Mouse (Mus musculus): Measurements from ENCODE around the gene Npas3. TPM values are rescaled to one million over a fixed set of nuclear protein-coding genes. Genes with fewer than 3 reads are reported as not detected.
A peak's percentile ranks its signal among the peaks of the same experiment; 100 is the strongest.

The Npas3 gene
- polyA plus RNA-seq, 1 experiment from 2014 or later, result 31.3 TPM

GRCm38 (mm10) chr12:53794718-53795400, 546.4 kb downstream of the Npas3 start:
- Histone ChIP-seq H3K4me1 (0 out of 2 replicates have a peak, but pooled peaks cover 12% of the 10 kb centered on the region), H3K36me3 (replicated peaks) (no peaks in the 10 kb centered on the region), H3K27me3 (replicated peaks) (no peaks in the 10 kb centered on the region), H3K9ac (no peak overlapping the region), H3K9me3 (no peaks in the 10 kb centered on the region), H3K4me2 (no peak overlapping the region), H3K27ac (no peak overlapping the region), H3K4me3 (no peak overlapping the region)
- WGBS, result 85% methylated on average over 6 of the region's 6 CpGs
- no peak for ATAC-seq (replicated peaks)

- WGBS, result 84% methylated on average over 6 of the region's 6 CpGs
- no peak overlapping the region for H3K4me3 ChIP-seq
- ATAC-seq (replicated peaks), result no peak
Observed at GRCm38 (mm10) chr12:53801831-53802230, 553.4 kb downstream of the Npas3 start.

GRCm38 (mm10) chr12:53802381-53802780, 553.9 kb downstream of the Npas3 start:
- no peaks in the 10 kb centered on the region for H3K9me3 ChIP-seq
- H3K9ac ChIP-seq, result no peak overlapping the region
- ATAC-seq (replicated peaks), result no peak
- no peak overlapping the region for H3K4me3 ChIP-seq
- no peaks in the 10 kb centered on the region for H3K27me3 ChIP-seq (replicated peaks)
- WGBS, result 34% methylated on average over 7 of the region's 7 CpGs
- H3K4me1 ChIP-seq, result peaks cover 9% of the 10 kb centered on the region
- H3K4me2 ChIP-seq, result no peak overlapping the region
- no peak overlapping the region for H3K27ac ChIP-seq
- H3K36me3 ChIP-seq (replicated peaks), result no peaks in the 10 kb centered on the region

More at GRCm38 (mm10) chr12:53801831-53802230, 553.4 kb downstream of the Npas3 start:
- no peaks in the 10 kb centered on the region for H3K9me3 ChIP-seq
- no peaks in the 10 kb centered on the region for H3K27me3 ChIP-seq (replicated peaks)
- no peak overlapping the region for H3K4me2 ChIP-seq
- H3K36me3 ChIP-seq (replicated peaks), result no peaks in the 10 kb centered on the region
- peaks cover 9% of the 10 kb centered on the region for H3K4me1 ChIP-seq
- no peak overlapping the region for H3K27ac ChIP-seq
- H3K9ac ChIP-seq, result no peak overlapping the region

- Histone ChIP-seq H3K9ac (no peak overlapping the region), H3K4me1 (0 out of 2 replicates have a peak, but pooled peaks cover 6% of the 10 kb centered on the region), H3K9me3 (no peaks in the 10 kb centered on the region), H3K36me3 (replicated peaks) (no peaks in the 10 kb centered on the region), H3K4me2 (no peak overlapping the region), H3K27me3 (replicated peaks) (no peaks in the 10 kb centered on the region), H3K27ac (no peak overlapping the region), H3K4me3 (no peak overlapping the region)
- ATAC-seq (replicated peaks), result no peak
- whole genome bisulfite sequencing, result 94% methylated on average over 2 of the region's 2 CpGs
Observed at GRCm38 (mm10) chr12:53810081-53810480, 561.6 kb downstream of the Npas3 start.

- H3K36me3 ChIP-seq (replicated peaks), result no peaks in the 10 kb centered on the region
- H3K9ac ChIP-seq, result no peak overlapping the region
- H3K27me3 ChIP-seq (replicated peaks), result no peaks in the 10 kb centered on the region
- no peaks in the 10 kb centered on the region for H3K9me3 ChIP-seq
- WGBS, result 92% methylated on average over 7 of the region's 7 CpGs
- H3K4me1 ChIP-seq, result 0 out of 2 replicates have a peak, but pooled peaks cover 6% of the 10 kb centered on the region
- no peak for ATAC-seq (replicated peaks)
- no peak overlapping the region for H3K4me3 ChIP-seq
- no peak overlapping the region for H3K27ac ChIP-seq
- no peak overlapping the region for H3K4me2 ChIP-seq
Observed at GRCm38 (mm10) chr12:53814291-53814690, 565.8 kb downstream of the Npas3 start.

- H3K9me3 ChIP-seq, result no peaks in the 10 kb centered on the region
- 0 out of 2 replicates have a peak, but pooled peaks cover 4% of the 10 kb centered on the region for H3K4me1 ChIP-seq
- no peak overlapping the region for H3K9ac ChIP-seq
- WGBS, result 95% methylated on average over 4 of the region's 4 CpGs
- H3K4me2 ChIP-seq, result no peak overlapping the region
- ATAC-seq (replicated peaks), result no peak
- H3K4me3 ChIP-seq, result no peak overlapping the region
- H3K36me3 ChIP-seq (replicated peaks), result no peaks in the 10 kb centered on the region
- H3K27ac ChIP-seq, result no peak overlapping the region
- no peaks in the 10 kb centered on the region for H3K27me3 ChIP-seq (replicated peaks)
Observed at GRCm38 (mm10) chr12:53819982-53820381, 571.5 kb downstream of the Npas3 start.

GRCm38 (mm10) chr12:53822881-53823280, 574.4 kb downstream of the Npas3 start:
- H3K4me2 ChIP-seq, result no peak overlapping the region
- peaks cover 15% of the 10 kb centered on the region; the same call in 1 of the 2 replicates for H3K4me1 ChIP-seq
- no peak for ATAC-seq (replicated peaks)
- WGBS, result 59% methylated on average over 4 of the region's 4 CpGs
- H3K27ac ChIP-seq, result no peak overlapping the region
- H3K27me3 ChIP-seq (replicated peaks), result no peaks in the 10 kb centered on the region
- no peaks in the 10 kb centered on the region for H3K9me3 ChIP-seq
- H3K9ac ChIP-seq, result no peak overlapping the region
- no peak overlapping the region for H3K4me3 ChIP-seq
- no peaks in the 10 kb centered on the region for H3K36me3 ChIP-seq (replicated peaks)

- peaks cover 15% of the 10 kb centered on the region; the same call in 1 of the 2 replicates for H3K4me1 ChIP-seq
- H3K27ac ChIP-seq, result no peak overlapping the region
- no peak overlapping the region for H3K4me2 ChIP-seq
- no peaks in the 10 kb centered on the region for H3K36me3 ChIP-seq (replicated peaks)
- no peaks in the 10 kb centered on the region for H3K9me3 ChIP-seq
- no peak overlapping the region for H3K4me3 ChIP-seq
- ATAC-seq (replicated peaks), result no peak
- H3K9ac ChIP-seq, result no peak overlapping the region
- H3K27me3 ChIP-seq (replicated peaks), result no peaks in the 10 kb centered on the region
Observed at GRCm38 (mm10) chr12:53825251-53825650, 576.8 kb downstream of the Npas3 start.

- no peak overlapping the region for H3K4me3 ChIP-seq
- no peaks in the 10 kb centered on the region for H3K27me3 ChIP-seq (replicated peaks)
- 0 out of 2 replicates have a peak, but pooled peaks have one; percentile 58 for ATAC-seq (replicated peaks)
- no peaks in the 10 kb centered on the region for H3K9me3 ChIP-seq
- no peak overlapping the region for H3K4me2 ChIP-seq
- WGBS, result 50% methylated on average over 12 of the region's 12 CpGs
- peaks cover 15% of the 10 kb centered on the region; the same call in 1 of the 2 replicates for H3K4me1 ChIP-seq
- H3K36me3 ChIP-seq (replicated peaks), result no peaks in the 10 kb centered on the region
- H3K27ac ChIP-seq, result no peak overlapping the region
- no peak overlapping the region for H3K9ac ChIP-seq
Observed at GRCm38 (mm10) chr12:53825898-53826605, 577.6 kb downstream of the Npas3 start.

GRCm38 (mm10) chr12:53826812-53827211, 578.3 kb downstream of the Npas3 start:
- no peak for ATAC-seq (replicated peaks)
- no peaks in the 10 kb centered on the region for H3K9me3 ChIP-seq
- H3K36me3 ChIP-seq (replicated peaks), result no peaks in the 10 kb centered on the region
- no peak overlapping the region for H3K4me3 ChIP-seq
- no peak overlapping the region for H3K4me2 ChIP-seq
- H3K4me1 ChIP-seq, result peaks cover 15% of the 10 kb centered on the region; the same call in 1 of the 2 replicates
- H3K9ac ChIP-seq, result no peak overlapping the region
- no peak overlapping the region for H3K27ac ChIP-seq
- WGBS, result 53% methylated on average over 3 of the region's 3 CpGs
- H3K27me3 ChIP-seq (replicated peaks), result no peaks in the 10 kb centered on the region

GRCm38 (mm10) chr12:53832590-53832989, 584.1 kb downstream of the Npas3 start:
- H3K9ac ChIP-seq, result no peak overlapping the region
- H3K9me3 ChIP-seq, result no peaks in the 10 kb centered on the region
- 0 out of 2 replicates have a peak overlapping the region, but pooled peaks have one; percentile 13 for H3K27ac ChIP-seq
- H3K4me2 ChIP-seq, result no peak overlapping the region
- H3K4me1 ChIP-seq, result peaks cover 27% of the 10 kb centered on the region
- WGBS, result 57% methylated on average over 6 of the region's 6 CpGs
- ATAC-seq (replicated peaks), result no peak
- H3K36me3 ChIP-seq (replicated peaks), result no peaks in the 10 kb centered on the region
- H3K27me3 ChIP-seq (replicated peaks), result no peaks in the 10 kb centered on the region
- no peak overlapping the region for H3K4me3 ChIP-seq

GRCm38 (mm10) chr12:53833348-53833747, 584.9 kb downstream of the Npas3 start:
- ATAC-seq (replicated peaks), result no peak
- H3K9me3 ChIP-seq, result no peaks in the 10 kb centered on the region

More at GRCm38 (mm10) chr12:53833348-53833747, 584.9 kb downstream of the Npas3 start:
- no peak overlapping the region for H3K9ac ChIP-seq
- H3K27ac ChIP-seq, result no peak overlapping the region
- WGBS, result 67% methylated on average over 2 of the region's 2 CpGs
- peaks cover 35% of the 10 kb centered on the region for H3K4me1 ChIP-seq
- H3K4me2 ChIP-seq, result no peak overlapping the region
- H3K4me3 ChIP-seq, result no peak overlapping the region
- no peaks in the 10 kb centered on the region for H3K27me3 ChIP-seq (replicated peaks)
- H3K36me3 ChIP-seq (replicated peaks), result no peaks in the 10 kb centered on the region

All from midbrain, embryonic 15.5 days (tissue).